Mouse (Mus musculus): ENCODE measurements around the gene Pdrg1.

The Pdrg1 gene

DNA sequence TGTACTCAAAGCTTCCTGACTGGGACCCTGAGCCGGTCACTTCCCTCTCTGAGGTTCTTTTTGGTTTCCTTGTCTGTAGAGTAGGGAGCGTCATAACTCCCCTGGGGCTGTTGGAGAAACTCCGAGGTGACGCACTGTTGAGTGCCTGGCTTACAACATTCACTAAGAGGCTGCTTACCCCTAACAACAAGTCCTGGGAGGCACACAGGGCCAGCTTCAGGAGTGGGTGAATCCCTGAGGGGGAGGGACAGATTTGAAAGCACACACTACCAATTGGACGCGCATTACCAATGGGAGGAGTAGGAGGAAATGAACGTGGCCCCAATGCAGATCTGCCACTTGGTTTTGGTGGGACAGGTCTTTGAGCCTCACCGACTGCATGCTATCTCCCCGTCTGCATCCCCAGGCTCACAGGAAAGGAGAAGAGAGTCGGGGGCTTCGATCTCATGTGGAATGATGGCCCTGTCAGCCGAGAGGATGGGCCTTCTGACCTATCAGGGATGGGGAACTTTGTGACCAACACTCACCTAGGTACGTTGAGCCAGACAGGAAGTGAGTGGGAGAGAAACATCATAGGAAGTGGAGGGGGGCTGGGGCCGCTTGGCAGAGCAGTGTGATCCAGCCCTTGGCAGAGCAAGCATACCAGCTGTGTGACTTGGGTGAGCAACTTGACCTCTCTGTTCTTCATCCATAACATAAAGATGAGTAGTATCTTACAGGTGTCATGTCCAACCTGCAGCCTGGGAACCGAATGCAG lies 12.6 kb downstream of the Pdrg1 start:
- Histone ChIP-seq H3K4me1 (replicated peaks; ENCODE audit: low read depth, low read length) (peaks cover 4% of the 10 kb centered on the region; the same call in 1 of the 2 replicates), H3K4me3 (replicated peaks; ENCODE audit: low read length) (no peak overlapping the region), H3K36me3 (ENCODE audit: insufficient read depth, low read length) (peaks cover 20% of the 10 kb centered on the region), H3K9me3 (ENCODE audit: low read length) (peaks cover 30% of the 10 kb centered on the region), H3K27me3 (ENCODE audit: insufficient read depth, low read length) (peaks cover 10% of the 10 kb centered on the region)
- TF ChIP-seq CTCF (conservative IDR thresholded peaks at IDR 0.05; ENCODE audit: low read length) (no peak), POU5F1 (IDR thresholded peaks at IDR 0.05; ENCODE audit: borderline replicate concordance, low read length) (no peak), NANOG (IDR thresholded peaks at IDR 0.05; ENCODE audit: borderline replicate concordance, low read length) (no peak)

DNA sequence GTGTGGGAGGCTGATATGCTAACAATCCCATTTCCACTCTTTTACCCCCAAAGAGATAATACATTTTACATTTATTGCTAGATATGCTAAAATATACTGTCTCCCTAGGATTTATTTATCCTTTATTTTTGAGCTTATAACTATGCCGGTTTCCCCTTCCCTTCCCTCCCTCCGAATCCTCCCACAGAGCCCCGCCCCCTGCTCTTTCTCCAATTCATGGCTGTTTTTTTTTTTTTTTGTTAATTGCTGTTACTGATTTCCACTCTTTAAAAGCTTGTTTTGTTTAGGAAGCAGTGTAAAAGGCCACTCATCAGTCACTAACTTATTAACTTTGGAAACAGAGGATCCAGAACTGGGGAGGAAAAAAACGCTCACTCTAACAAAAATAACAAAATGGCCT lies 18.2 kb downstream of the Pdrg1 start:
- TF ChIP-seq NANOG (IDR thresholded peaks at IDR 0.05; ENCODE audit: borderline replicate concordance, low read length) (no peak), CTCF (conservative IDR thresholded peaks at IDR 0.05; ENCODE audit: low read length) (no peak), POU5F1 (IDR thresholded peaks at IDR 0.05; ENCODE audit: borderline replicate concordance, low read length) (no peak)
- Histone ChIP-seq H3K27me3 (ENCODE audit: insufficient read depth, low read length) (peaks cover 16% of the 10 kb centered on the region), H3K4me1 (replicated peaks; ENCODE audit: low read depth, low read length) (peaks cover 5% of the 10 kb centered on the region; the same call in 1 of the 2 replicates), H3K9me3 (ENCODE audit: low read length) (peaks cover 30% of the 10 kb centered on the region), H3K36me3 (ENCODE audit: insufficient read depth, low read length) (no peaks in the 10 kb centered on the region), H3K4me3 (replicated peaks; ENCODE audit: low read length) (no peak overlapping the region)

DNA sequence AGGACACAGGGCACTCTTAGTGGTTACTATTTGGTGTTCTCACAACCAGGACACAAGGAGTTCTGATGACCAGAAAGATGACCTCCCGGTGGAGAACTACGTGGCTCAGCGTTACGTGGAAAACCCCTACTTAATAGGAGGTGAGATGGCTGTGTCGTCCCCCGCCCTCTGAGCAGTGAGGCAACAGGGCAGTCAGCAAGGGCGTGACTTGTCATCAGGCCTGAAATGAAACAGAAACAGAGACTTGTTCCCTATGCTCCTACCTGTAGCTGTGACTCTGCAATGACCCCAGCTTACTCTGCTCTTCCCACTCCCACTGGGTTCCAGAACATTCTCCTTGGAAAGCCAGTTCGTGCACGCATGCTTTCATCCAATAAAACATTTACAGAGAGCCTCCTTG lies 23.7 kb downstream of the Pdrg1 start:
- Histone ChIP-seq H3K4me1 (replicated peaks; ENCODE audit: low read depth, low read length) (peaks cover 20% of the 10 kb centered on the region), H3K36me3 (ENCODE audit: insufficient read depth, low read length) (no peaks in the 10 kb centered on the region), H3K27me3 (ENCODE audit: insufficient read depth, low read length) (peaks cover 28% of the 10 kb centered on the region), H3K4me3 (replicated peaks; ENCODE audit: low read length) (no peak overlapping the region), H3K9me3 (ENCODE audit: low read length) (no peaks in the 10 kb centered on the region)
- TF ChIP-seq CTCF (conservative IDR thresholded peaks at IDR 0.05; ENCODE audit: low read length) = no peak
- TF ChIP-seq POU5F1 (IDR thresholded peaks at IDR 0.05; ENCODE audit: borderline replicate concordance, low read length) = no peak
- TF ChIP-seq NANOG (IDR thresholded peaks at IDR 0.05; ENCODE audit: borderline replicate concordance, low read length) = no peak

DNA sequence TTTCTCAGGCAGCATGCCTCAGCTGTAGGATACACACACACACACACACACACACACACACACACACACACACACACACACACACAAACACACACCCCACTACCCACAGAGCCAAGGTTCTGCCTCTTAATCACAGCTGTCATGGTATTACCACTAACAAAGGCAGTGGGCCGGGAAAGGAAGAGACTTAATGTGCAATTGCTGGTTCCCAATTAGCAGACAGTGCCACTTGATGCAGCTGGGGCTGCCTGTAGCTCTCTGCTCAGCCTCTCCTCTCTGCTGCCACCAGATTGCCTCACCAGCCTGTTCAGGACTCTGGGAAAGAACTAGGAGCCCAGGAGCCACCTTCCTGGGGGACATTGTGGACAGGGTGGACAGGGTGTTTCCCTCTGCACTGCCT lies 29.6 kb downstream of the Pdrg1 start:
- H3K4me3 ChIP-seq (replicated peaks; ENCODE audit: low read length) = no peak overlapping the region
- H3K36me3 ChIP-seq (ENCODE audit: insufficient read depth, low read length) = no peaks in the 10 kb centered on the region
- no peak for TF ChIP-seq NANOG (IDR thresholded peaks at IDR 0.05; ENCODE audit: borderline replicate concordance, low read length)
- no peak for TF ChIP-seq POU5F1 (IDR thresholded peaks at IDR 0.05; ENCODE audit: borderline replicate concordance, low read length)
- no peak for TF ChIP-seq CTCF (conservative IDR thresholded peaks at IDR 0.05; ENCODE audit: low read length)
- H3K9me3 ChIP-seq (ENCODE audit: low read length) = no peaks in the 10 kb centered on the region
- H3K4me1 ChIP-seq (replicated peaks; ENCODE audit: low read depth, low read length) = peaks cover 22% of the 10 kb centered on the region
- peaks cover 46% of the 10 kb centered on the region for H3K27me3 ChIP-seq (ENCODE audit: insufficient read depth, low read length)

- Histone ChIP-seq H3K27me3 (ENCODE audit: insufficient read depth, low read length) (peaks cover 33% of the 10 kb centered on the region), H3K36me3 (ENCODE audit: insufficient read depth, low read length) (no peaks in the 10 kb centered on the region), H3K9me3 (ENCODE audit: low read length) (no peaks in the 10 kb centered on the region), H3K4me3 (replicated peaks; ENCODE audit: low read length) (no peak overlapping the region), H3K4me1 (replicated peaks; ENCODE audit: low read depth, low read length) (no peaks in the 10 kb centered on the region)
- TF ChIP-seq POU5F1 (IDR thresholded peaks at IDR 0.05; ENCODE audit: borderline replicate concordance, low read length) = no peak
- no peak for TF ChIP-seq CTCF (conservative IDR thresholded peaks at IDR 0.05; ENCODE audit: low read length)
- TF ChIP-seq NANOG (IDR thresholded peaks at IDR 0.05; ENCODE audit: borderline replicate concordance, low read length) = no peak
Measured at GRCm38 (mm10) chr2:152976991-152977390, 38.2 kb downstream of the Pdrg1 start.

DNA sequence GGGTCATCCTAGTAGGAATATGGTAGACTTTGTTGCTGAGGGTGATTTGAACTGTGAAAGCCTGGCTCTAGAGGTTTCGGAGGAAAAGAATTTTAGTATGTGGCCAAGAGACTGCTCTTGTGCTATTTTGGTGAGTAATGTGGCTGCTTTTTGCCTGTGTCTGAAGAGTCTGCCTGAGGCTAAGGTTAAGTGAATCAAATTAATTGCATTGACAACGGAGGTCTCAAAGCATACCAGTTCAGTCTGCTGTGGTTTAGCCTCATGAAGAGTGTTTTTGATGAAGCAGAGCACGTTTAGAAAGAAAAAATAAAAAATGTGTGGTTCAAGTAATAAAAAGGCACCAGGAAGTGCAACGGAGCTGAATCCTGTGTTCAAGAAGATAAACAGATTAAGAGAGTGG lies 49.7 kb downstream of the Pdrg1 start:
- peaks cover 2% of the 10 kb centered on the region; the same call in 1 of the 2 replicates for H3K27me3 ChIP-seq (ENCODE audit: insufficient read depth, low read length)
- H3K4me1 ChIP-seq (replicated peaks; ENCODE audit: low read depth, low read length) = no peaks in the 10 kb centered on the region
- H3K4me3 ChIP-seq (replicated peaks; ENCODE audit: low read length) = no peak overlapping the region
- no peak for TF ChIP-seq CTCF (conservative IDR thresholded peaks at IDR 0.05; ENCODE audit: low read length)
- TF ChIP-seq NANOG (IDR thresholded peaks at IDR 0.05; ENCODE audit: borderline replicate concordance, low read length) = no peak
- no peak for TF ChIP-seq POU5F1 (IDR thresholded peaks at IDR 0.05; ENCODE audit: borderline replicate concordance, low read length)
- peaks cover 33% of the 10 kb centered on the region for H3K9me3 ChIP-seq (ENCODE audit: low read length)
- no peaks in the 10 kb centered on the region for H3K36me3 ChIP-seq (ENCODE audit: insufficient read depth, low read length)

GRCm38 (mm10) chr2:152962091-152962793 lies 53.0 kb downstream of the Pdrg1 start, which contains the start of gene Ttll9:
TSS of gene Ttll9 (plus strand) at chr2:152962485.
- Histone ChIP-seq H3K27me3 (ENCODE audit: insufficient read depth, low read length) (peaks cover 14% of the 10 kb centered on the region), H3K4me1 (replicated peaks; ENCODE audit: low read depth, low read length) (no peaks in the 10 kb centered on the region), H3K4me3 (replicated peaks; ENCODE audit: low read length) (peak within 1 kb of the TSS; percentile 71), H3K36me3 (ENCODE audit: insufficient read depth, low read length) (no peaks in the 10 kb centered on the region), H3K9me3 (ENCODE audit: low read length) (peaks cover 33% of the 10 kb centered on the region)
- TF ChIP-seq POU5F1 (IDR thresholded peaks at IDR 0.05; ENCODE audit: borderline replicate concordance, low read length) = no peak
- TF ChIP-seq CTCF (conservative IDR thresholded peaks at IDR 0.05; ENCODE audit: low read length) = no peak
- TF ChIP-seq NANOG (IDR thresholded peaks at IDR 0.05; ENCODE audit: borderline replicate concordance, low read length) = no peak

Measured in E14TG2a.4 (cell line).